Mouse (Mus musculus) stomach, adult 2 months (tissue): Measurements from ENCODE around the gene Fam19a4. TPM values are rescaled to one million over a fixed set of nuclear protein-coding genes. Genes with fewer than 3 reads are reported as not detected.

Experiments
- polyA plus RNA-seq: library from polyadenylated mRNA; depleted of rRNA; stranded (reverse); fragments of >200 nt; gene quantifications from 2 replicates; pipeline ENCODE4 v1.2.3, GENCODE M21; 2012; rRNA removed

Gene Fam19a4
- polyA plus RNA-seq = 0.17 and 0.44 TPM in 2 replicates

GRCm38 (mm10) chr6:97060074-97060681, at the start of gene Fam19a4:
TSS of gene Fam19a4 (minus strand) at chr6:97060413.

Other genes starting within 250 kb of the Fam19a4 start
- 1.6 and 4.3 TPM in 2 replicates for gene Eogt, start 88.8 kb upstream of the Fam19a4 start, polyA plus RNA-seq
- 0.85 and 1.00 TPM in 2 replicates for gene Tmf1, start 118.7 kb upstream of the Fam19a4 start, polyA plus RNA-seq
- gene Uba3, start 145.2 kb upstream of the Fam19a4 start, polyA plus RNA-seq = 1.5 and 2.1 TPM in 2 replicates
- gene Arl6ip5, start 150.3 kb upstream of the Fam19a4 start, polyA plus RNA-seq = 21.6 and 22.7 TPM in 2 replicates
- 0.13 and 0.15 TPM in 2 replicates for gene Lmod3, start 192.3 kb upstream of the Fam19a4 start, polyA plus RNA-seq